Mouse (Mus musculus) urinary bladder, postnatal 36 days (tissue): Measurements from ENCODE around the gene Hacd1.
"Not testable (repeated sequence)": the region's sequence is repeated elsewhere in the genome, so short reads cannot be mapped to it uniquely, and the experiment has no call there.

ENCODE experiments used
- DNase-seq, 2 experiments: peaks; one replicate each; pipeline ENCODE4 v3.0.0; 2022; ENCODE audit warnings: low spot score in 2 of 2, mixed read lengths in 1 of 2

Gene Hacd1

GRCm38 (mm10) chr2:14055566-14056331 lies at the start of gene Hacd1:
Gene Hacd1 (minus strand): TSS chr2:14056135.
- DNase-seq: peak; percentile 50 to 64

- no peak for DNase-seq
Observed at GRCm38 (mm10) chr2:14103924-14104323, 48.0 kb upstream of the Hacd1 start.

- DNase-seq: no peak
Observed at GRCm38 (mm10) chr2:14102603-14103002, 46.7 kb upstream of the Hacd1 start.

DNA sequence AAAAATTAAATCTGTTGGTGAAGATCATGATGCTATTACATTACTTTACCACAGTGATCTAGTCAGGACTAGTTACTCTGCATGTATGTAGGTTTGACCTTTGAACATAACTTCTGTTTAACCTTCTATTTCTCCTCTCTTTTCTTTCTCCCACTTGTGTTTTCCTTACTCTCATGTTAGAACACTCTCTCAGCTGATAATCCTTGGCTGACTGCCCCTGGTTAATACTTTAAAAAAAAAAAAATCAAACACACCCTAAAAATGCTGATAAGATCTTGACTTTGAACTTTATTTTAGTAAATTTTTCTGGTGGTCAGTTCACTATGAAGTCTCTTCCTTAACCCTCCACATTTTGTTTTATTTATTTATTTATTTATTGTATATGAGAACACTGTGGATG lies 44.6 kb upstream of the Hacd1 start:
- DNase-seq: no peak

GRCm38 (mm10) chr2:14078527-14078926 lies 22.6 kb upstream of the Hacd1 start:
- not testable (repeated sequence) for DNase-seq

DNA sequence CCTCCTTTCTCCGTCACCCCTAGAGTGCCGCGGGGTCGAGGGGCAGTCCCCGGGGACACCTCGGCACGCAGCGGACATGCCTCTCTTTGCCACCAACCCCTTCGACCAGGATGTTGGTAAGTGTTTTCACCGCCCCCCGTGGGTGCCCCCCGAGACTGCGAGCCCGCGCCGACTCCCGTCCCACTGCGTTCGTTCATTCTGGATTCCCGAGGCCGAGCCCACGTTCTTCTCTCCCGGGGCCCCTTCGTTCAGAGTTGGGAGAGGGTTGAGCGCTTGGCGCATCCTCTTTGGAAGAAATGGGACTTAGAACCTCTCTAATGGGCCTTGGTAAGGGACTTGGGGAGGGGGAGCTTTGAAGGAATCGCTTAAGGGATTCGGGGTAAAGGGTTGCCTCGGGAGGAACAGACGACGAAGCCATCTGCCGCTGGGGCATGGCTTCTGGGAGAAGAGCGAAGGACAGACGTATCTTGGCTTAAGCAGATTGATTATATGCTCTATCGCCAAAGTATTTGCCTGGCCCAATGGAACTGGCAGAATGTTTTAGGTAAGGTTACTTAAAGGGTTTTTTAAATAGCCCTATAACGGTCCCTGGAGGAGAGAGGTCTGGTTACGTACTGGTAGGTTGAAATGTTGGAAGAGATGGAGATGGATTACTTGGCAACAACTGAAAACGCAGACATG lies 18.4 kb upstream of the Hacd1 start:
- DNase-seq: no peak

DNA sequence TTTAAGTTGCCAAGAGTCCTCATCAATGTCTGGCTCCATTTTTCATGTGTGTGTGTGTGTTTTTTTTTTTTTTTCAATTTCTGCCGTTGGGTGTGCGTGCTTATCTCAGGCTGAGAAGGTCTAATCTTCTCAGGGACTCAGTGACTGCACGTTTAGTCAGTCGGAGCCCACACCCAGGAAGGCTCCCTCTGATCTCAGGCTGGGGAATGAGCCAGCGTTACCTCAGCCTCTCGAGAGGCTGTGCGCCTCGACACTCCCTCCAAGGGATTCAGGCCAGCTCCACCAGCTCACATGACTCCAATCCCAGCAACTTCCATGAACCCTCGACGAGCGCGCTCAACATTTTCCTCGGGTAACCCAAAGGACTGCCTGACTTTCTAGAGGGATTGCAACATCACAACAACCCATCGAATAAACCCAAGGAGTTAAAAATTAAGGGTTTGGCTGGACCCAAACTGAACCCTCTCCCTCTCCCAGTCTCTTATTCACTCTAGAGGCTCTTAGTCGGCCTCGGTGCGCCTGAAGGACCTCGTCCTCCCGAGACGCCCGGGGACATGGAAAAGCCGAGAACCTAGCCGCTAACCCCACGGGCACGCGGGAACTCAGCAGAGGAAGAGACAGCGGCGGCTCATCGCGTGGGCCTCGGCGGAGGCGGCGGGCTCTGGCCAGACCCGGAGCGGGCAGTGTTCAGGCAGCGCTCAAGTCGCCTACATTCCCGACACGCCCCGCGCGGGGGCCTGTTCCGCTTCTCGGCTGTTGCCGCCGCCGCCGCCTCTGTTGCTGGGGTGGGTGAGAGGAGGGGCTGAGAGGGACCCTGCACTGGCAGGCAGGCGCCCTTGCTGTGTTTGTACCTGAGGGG lies 17.7 kb upstream of the Hacd1 start, which contains the start of gene Stam:
TSS of gene Stam (plus strand) at position 737 of the 859 bp plus-strand sequence.
- peak; percentile 83 to 87 for DNase-seq

- no peak for DNase-seq
Observed at GRCm38 (mm10) chr2:14073008-14073361, 17.1 kb upstream of the Hacd1 start.

- DNase-seq: no peak
Observed at GRCm38 (mm10) chr2:14070466-14070865, 14.5 kb upstream of the Hacd1 start.

- DNase-seq: no peak
Observed at GRCm38 (mm10) chr2:14069027-14069426, 13.1 kb upstream of the Hacd1 start.

DNA sequence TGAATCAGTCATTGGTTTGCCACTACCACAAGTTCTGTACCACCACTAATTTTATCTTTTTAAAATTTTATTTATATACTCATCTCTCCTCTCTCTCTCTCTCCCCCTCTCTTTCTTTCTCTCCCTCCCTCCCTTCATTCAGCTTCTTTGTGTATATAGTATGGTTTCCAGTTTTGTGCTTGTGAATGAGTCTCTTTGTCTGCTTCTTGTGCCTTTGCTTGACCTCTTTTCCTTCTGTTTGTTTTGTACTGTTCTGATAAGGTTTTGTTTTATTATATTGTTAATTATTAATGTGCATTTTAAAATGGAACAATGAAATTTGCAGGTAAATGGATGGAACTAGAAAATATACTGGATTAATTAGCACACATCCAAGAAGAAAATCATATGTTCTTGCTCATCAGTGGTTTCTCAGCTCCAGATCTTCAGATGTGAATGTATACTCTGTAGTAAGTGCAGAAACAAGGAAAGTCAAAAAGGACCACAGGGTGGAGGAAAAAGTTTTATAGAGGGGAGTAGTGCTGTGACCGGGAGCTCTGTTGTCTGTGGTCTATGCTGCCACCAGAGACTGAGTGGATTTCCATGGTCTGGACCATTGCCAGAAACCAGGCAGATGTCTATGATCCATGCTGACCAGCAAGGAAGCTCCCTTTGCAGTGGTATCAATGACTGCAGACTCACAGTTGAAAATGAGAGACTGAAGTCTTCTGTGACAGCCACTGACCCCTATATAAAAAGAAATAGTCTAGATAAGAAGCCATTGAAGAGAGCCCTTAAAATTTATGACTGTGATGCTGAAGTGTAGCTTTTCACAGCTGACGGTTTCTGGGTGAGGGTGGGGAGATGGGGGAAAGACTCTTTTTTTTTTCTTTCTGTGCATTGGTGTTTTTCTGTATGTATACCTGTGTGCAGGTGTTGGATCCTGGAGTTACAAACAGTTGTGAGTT lies 10.0 kb upstream of the Hacd1 start:
- DNase-seq: no peak

DNA sequence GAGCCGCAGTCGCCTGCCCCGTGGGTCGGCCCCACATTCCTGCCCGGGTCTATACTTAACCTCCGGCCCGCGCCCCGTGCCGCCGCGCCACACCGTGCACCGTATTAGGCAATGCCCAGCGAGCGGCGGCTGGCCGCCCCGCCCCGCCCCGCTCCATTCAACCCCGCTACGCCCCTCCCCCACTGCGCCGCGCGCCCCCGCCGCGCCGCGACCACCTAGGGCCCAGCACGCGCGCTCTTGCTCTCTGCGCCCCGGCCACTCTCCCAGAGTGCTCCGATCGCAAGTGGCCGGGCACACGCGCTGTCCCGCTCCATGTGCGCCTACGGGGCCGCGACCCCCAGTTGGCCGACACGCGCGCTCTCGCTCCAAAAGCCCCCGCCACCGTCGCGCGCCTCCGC lies 768 bp downstream of the Hacd1 start:
- DNase-seq: peak; percentile 26 to 49

DNA sequence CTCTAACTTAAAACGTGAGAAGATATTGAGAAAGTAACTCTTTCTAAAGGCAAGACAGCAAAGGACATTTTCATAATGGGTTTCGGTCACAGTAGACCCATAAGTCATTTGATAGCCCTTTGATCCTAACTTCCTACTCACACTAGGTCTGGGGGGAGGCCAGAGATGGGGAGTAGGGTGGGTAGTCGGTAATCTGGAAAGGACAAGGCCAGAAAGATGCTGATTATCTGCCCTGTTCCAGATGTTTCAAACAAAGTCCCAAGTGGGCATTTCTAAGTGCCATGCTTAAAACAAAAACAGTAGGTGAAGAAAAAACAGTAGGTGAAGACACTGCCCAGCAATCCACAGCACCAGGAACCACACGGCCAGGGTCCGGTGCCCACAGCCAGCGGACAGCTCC lies 1.2 kb downstream of the Hacd1 start:
- no peak for DNase-seq

GRCm38 (mm10) chr2:14054163-14054562 lies 1.8 kb downstream of the Hacd1 start:
- no peak for DNase-seq

GRCm38 (mm10) chr2:14053618-14054017 lies 2.3 kb downstream of the Hacd1 start:
- DNase-seq: no peak

DNA sequence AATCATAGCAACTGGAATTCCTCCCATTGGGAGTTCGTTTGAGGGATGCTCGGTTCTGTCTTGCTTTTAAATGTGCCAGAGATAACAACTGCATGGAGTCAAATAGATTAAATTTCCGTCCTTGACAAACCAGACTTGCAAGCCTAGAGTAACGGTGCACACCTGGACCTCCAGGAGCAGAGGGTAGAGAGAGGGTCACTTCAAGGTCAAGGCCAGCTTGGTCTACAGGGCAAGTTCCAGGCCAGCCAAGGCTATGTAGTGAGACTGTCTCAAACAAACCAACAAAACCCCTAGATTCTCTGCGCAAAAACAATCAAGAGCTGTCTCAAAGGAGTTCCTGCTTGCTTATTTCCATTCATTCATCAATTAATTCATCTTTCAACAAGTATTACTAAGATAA lies 7.1 kb downstream of the Hacd1 start:
- DNase-seq: no peak

DNA sequence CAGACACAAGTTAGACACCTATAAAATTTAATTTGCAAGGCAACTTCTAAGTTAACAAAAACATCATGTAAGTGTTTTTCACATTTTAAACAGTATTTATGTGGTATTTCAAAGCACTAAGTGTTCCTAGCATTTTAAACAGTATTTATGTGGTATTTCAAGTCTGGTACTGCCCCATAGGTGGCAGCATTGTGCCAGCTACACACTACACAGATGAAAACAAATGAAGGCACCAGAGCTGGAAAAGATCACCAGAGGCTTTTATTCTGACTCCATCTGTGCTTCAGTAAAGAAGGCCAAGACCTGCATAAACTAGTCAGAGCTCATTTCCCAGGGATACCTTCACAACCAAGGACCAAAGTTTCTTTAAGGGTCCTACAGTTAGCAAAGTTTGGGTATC lies 7.6 kb downstream of the Hacd1 start:
- peak; percentile 30 to 56 for DNase-seq

- DNase-seq: no peak
Observed at GRCm38 (mm10) chr2:14043577-14044170, 12.3 kb downstream of the Hacd1 start.

DNA sequence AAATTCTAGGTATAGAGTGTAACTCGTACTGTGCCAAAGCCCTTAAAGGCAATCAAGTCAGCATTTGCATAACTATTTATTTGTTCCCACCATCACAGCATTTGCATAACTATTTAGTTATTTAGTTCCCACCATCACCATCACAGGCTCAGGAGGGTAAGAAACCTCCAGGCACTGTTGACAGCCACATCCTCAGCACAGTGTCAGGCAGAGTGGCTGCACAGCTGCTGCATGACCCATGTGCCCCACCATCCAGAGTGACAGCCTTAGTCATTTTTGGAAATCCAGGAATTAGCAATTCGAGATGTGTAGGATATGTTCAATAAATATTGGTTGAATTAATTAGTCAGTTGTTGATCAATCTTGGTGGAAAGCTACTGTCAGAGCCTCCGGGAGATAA lies 12.9 kb downstream of the Hacd1 start:
- DNase-seq: no peak

- DNase-seq: no peak
Observed at GRCm38 (mm10) chr2:14041249-14041648, 14.7 kb downstream of the Hacd1 start.

DNA sequence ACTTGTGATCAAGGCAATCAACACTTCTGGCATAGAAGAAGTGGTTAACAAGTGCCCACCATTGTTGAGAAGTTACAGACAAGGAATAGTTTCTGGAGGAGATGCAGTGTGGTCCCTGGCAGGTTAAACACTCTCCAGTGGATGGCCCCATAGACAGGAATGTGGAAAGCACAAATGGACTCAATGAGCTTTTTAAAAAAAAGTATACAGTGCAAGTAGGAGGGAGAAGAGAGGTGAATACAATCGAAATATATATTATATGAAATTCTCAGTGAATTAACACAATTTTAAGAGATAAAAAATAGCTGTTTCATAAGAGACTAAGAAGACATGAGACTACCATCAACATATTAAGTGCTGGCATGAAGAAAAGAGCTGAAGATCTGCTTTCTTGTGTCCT lies 36.7 kb downstream of the Hacd1 start:
- no peak for DNase-seq
